Mouse (Mus musculus) heart, embryonic 15.5 days (tissue): ENCODE results near the gene Rps6kl1. TPM values are rescaled to one million over a fixed set of nuclear protein-coding genes. Genes with fewer than 3 reads are reported as not detected.

Experiments used
- ATAC-seq: fragments of 200-750 bp; cut with Nextera tagmentation; replicated peaks from 2 replicates; pipeline ENCODE4 v1.8.0; 2017; ENCODE audit warnings: low read depth, moderate TSS enrichment; ENCODE audit not compliant: insufficient number of reproducible peaks, insufficient read depth, low FRiP score
- H3K27ac ChIP-seq: fragments of 300-500 bp; sonication (generic); 2 replicates; pipeline ENCODE4 v1.5.1; 2015; ENCODE audit warnings: mild to moderate bottlenecking, inconsistent platforms
- H3K27me3 ChIP-seq: fragments of 300-500 bp; sonication (generic); 2 replicates; pipeline ENCODE4 v1.6.1; 2015; ENCODE audit warnings: inconsistent platforms
- H3K36me3 ChIP-seq: fragments of 300-500 bp; sonication (generic); 2 replicates; pipeline ENCODE4 v1.6.1; 2015; ENCODE audit warnings: mild to moderate bottlenecking, inconsistent platforms
- H3K4me1 ChIP-seq: fragments of 300-500 bp; sonication (generic); replicated peaks from 2 replicates; pipeline ENCODE4 v1.6.1; 2015; ENCODE audit warnings: inconsistent platforms
- H3K4me2 ChIP-seq: fragments of 300-500 bp; sonication (generic); 2 replicates; pipeline ENCODE4 v1.6.1; 2015; ENCODE audit warnings: inconsistent platforms, mild to moderate bottlenecking, moderate library complexity
- H3K4me3 ChIP-seq: fragments of 300-500 bp; sonication (generic); 2 replicates; pipeline ENCODE4 v1.5.1; 2015; ENCODE audit warnings: mild to moderate bottlenecking, inconsistent platforms
- H3K9ac ChIP-seq: fragments of 300-500 bp; sonication (generic); 2 replicates; pipeline ENCODE4 v1.6.1; 2015; ENCODE audit warnings: mild to moderate bottlenecking, inconsistent platforms
- H3K9me3 ChIP-seq: fragments of 300-500 bp; sonication (generic); replicated peaks from 2 replicates; pipeline ENCODE4 v1.6.1; 2016; ENCODE audit warnings: inconsistent platforms
- WGBS: fragments of 180-500 bp; shearing (Covaris S2); methylation state at CpG from one replicate; pipeline ENCODE4 v1.1.7; 2015; ENCODE audit warnings: mixed read lengths; 5-methylcytosine and 5-hydroxymethylcytosine counted together
- polyA plus RNA-seq: library from polyadenylated mRNA; unstranded; fragments of >200 nt; fragmentation: Nextera tagmentation; extraction: Ambion mirVana; gene quantifications from 2 replicates; pipeline ENCODE4 v1.2.1, GENCODE M21; 2015

Gene Rps6kl1
- polyA plus RNA-seq, 1 experiment from 2014 or later: 0.87 TPM

DNA sequence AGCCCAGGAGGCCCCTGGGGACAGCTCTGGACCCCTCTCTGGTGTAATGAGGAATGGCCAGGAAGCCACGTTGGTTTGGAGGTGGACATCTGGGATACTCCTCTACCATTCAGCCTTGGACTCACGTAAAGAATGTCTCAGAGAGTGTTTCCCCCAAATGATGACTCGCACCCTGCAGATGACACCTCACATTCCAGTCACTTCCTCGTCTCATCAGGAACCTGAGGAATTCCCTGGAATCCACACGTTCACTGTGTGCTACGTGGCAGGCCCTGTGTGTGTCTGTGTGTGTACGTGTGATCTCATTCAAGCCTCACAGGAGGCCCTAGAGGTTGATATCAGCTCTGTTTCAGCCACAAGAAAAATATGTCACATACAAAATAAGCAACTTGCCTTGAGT is 35.3 kb upstream of the Rps6kl1 start:
- whole genome bisulfite sequencing: 54% methylated on average over 7 of the region's 7 CpGs
- ATAC-seq: no peak
- Histone ChIP-seq H3K27ac (peak overlapping the region; percentile 59), H3K36me3 (no peaks in the 10 kb centered on the region), H3K9me3 (no peaks in the 10 kb centered on the region), H3K4me1 (peaks cover 27% of the 10 kb centered on the region), H3K4me2 (no peak overlapping the region), H3K9ac (no peak overlapping the region), H3K27me3 (peaks cover 3% of the 10 kb centered on the region; the same call in 1 of the 2 replicates), H3K4me3 (no peak overlapping the region)

GRCm38 (mm10) chr12:85185810-85186209 is 34.7 kb upstream of the Rps6kl1 start:
- Histone ChIP-seq H3K4me2 (no peak overlapping the region), H3K4me1 (peaks cover 29% of the 10 kb centered on the region), H3K27me3 (peaks cover 3% of the 10 kb centered on the region; the same call in 1 of the 2 replicates), H3K36me3 (no peaks in the 10 kb centered on the region), H3K4me3 (no peak overlapping the region), H3K9me3 (no peaks in the 10 kb centered on the region), H3K27ac (peak overlapping the region; percentile 59), H3K9ac (no peak overlapping the region)
- ATAC-seq: peak; percentile 67
- 32% methylated on average over 8 of the region's 8 CpGs for WGBS

DNA sequence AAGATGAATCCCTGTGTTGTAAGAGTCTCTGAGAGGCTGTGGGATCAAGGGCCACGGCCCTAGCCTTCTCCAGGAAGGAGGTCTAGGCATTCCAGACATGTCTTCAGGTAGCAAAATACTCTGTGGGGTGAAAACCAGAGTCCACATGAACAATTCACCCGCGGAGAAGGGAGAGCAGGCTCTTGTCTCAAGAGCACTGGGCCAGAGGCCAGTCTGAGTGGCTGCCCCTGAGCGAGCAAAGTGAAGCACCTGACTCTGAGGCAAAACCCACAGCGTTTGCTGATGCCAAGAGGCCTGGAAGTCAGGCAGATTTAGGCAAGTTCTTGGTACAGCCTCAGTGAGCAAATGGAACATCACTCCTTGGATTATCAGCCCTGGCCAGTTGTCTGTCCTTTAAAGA is 33.1 kb upstream of the Rps6kl1 start:
- no peaks in the 10 kb centered on the region for H3K36me3 ChIP-seq
- no peak overlapping the region for H3K27ac ChIP-seq
- ATAC-seq: no peak
- no peaks in the 10 kb centered on the region for H3K9me3 ChIP-seq
- no peak overlapping the region for H3K4me3 ChIP-seq
- peaks cover 29% of the 10 kb centered on the region for H3K4me1 ChIP-seq
- peaks cover 8% of the 10 kb centered on the region; the same call in 1 of the 2 replicates for H3K27me3 ChIP-seq
- 45% methylated on average over 5 of the region's 5 CpGs for WGBS
- H3K4me2 ChIP-seq: no peak overlapping the region
- H3K9ac ChIP-seq: no peak overlapping the region

DNA sequence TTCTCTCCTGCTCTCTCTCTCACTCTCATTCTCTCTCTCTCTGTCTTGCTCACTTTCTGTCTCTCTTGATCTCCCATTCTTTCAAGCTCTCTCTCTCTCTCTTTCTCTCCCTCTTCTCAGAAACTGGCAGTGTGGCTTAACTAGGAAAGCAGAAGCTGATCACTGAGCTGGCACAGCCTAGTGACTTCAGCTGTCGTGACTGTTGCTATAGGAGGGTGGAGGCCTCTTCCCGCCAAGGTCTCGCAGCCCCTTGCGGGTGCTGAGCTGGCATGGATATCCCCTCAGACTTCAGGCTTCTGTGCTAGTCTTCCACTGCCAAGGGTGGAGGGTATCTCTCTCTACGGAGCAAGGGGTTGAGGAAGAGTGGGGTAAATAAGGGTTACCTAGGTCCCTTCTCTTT is 31.8 kb upstream of the Rps6kl1 start:
- H3K4me3 ChIP-seq: no peak overlapping the region
- peaks cover 30% of the 10 kb centered on the region for H3K4me1 ChIP-seq
- H3K27ac ChIP-seq: no peak overlapping the region
- WGBS: 71% methylated on average over 5 of the region's 5 CpGs
- no peaks in the 10 kb centered on the region for H3K36me3 ChIP-seq
- ATAC-seq: no peak
- H3K4me2 ChIP-seq: no peak overlapping the region
- H3K9ac ChIP-seq: no peak overlapping the region
- peaks cover 13% of the 10 kb centered on the region for H3K27me3 ChIP-seq
- no peaks in the 10 kb centered on the region for H3K9me3 ChIP-seq

DNA sequence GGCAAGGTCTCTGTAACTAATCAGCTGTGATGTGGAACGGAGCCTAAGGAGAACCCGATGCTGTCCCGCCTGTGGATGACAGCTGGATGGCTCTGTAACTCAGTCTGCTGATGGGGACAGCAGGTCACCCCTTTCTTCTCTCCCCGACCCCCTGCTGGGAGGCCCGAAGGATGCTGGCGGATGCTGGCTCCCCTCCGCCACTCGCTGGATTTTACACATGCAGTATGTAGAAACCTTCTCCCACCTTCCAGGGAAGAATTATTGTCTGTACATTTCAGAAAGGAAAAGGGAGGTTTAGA is 31.2 kb upstream of the Rps6kl1 start:
- no peak for ATAC-seq
- no peak overlapping the region for H3K27ac ChIP-seq
- no peak overlapping the region for H3K9ac ChIP-seq
- peaks cover 36% of the 10 kb centered on the region for H3K4me1 ChIP-seq
- no peak overlapping the region for H3K4me3 ChIP-seq
- no peaks in the 10 kb centered on the region for H3K9me3 ChIP-seq
- H3K4me2 ChIP-seq: peak overlapping the region; percentile 34
- H3K36me3 ChIP-seq: no peaks in the 10 kb centered on the region
- peaks cover 13% of the 10 kb centered on the region for H3K27me3 ChIP-seq
- WGBS: 31% methylated on average over 8 of the region's 8 CpGs

DNA sequence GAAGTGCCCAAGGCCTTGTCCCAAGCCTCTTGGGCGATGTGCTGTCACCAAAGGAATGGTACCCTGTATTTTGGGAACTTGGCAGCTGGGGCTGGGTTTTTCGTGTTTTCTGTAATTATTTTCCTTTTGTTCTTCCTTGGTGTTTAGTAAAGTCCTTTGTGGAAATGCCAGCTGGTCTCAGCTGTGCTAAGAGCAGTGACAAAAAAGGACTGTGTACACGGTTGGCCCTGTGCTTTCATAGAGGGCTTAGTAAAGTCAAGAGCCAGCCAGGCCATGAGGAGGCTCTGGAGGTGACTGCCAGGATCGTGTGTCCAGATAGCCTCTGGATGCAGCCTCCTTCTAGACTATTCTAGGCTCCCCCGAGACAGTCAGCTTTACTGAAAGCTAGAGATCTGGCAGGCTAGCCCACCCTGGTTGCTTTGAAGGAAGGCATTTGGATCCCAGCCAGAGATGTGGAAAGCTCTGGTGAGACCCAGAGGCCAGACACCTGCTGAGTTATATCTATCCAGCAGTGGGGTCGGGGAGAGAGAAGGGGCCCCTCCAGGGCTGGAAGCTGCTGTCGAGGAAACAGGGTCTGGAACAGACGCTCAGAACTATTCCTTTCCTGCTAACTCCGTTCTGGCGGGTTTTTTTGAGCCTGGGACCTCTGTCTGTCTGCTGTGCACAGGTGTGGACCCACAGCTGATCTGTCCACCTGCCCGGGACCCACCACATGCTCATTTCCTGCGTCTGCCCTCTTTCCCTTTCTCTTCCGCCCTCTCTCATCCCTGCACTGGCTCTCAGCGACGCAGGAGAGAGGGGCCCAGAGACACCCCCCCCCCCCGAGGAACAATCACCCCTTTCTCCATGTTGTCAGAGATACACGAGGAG is 30.6 kb upstream of the Rps6kl1 start:
- ATAC-seq: no peak
- H3K36me3 ChIP-seq: no peaks in the 10 kb centered on the region
- 17% methylated on average over 16 of the region's 17 CpGs for WGBS
- H3K4me2 ChIP-seq: peak overlapping the region; percentile 34
- no peak overlapping the region for H3K9ac ChIP-seq
- no peak overlapping the region for H3K4me3 ChIP-seq
- no peaks in the 10 kb centered on the region for H3K9me3 ChIP-seq
- H3K27ac ChIP-seq: no peak overlapping the region
- H3K27me3 ChIP-seq: peaks cover 13% of the 10 kb centered on the region
- peaks cover 42% of the 10 kb centered on the region for H3K4me1 ChIP-seq

DNA sequence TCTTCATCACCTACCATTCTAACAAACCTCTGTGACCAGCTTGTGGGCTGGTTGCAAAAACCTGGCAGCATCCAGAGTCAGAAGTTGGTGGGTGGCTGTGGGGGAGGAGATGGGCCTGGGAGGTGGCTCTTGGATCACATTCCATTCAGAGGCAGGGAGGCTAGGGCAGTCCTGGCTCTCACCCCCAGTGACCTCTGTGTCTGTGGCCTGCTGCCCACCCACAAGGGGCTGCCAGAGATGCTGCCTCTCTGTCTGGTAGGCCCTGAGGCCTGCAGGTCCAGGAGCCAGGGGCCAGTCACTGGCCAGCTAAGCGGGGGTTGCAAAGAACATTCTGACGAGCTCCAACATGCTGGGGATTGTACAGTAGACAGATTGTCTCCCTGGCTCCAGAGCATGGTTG is 27.2 kb upstream of the Rps6kl1 start:
- peaks cover 13% of the 10 kb centered on the region for H3K27me3 ChIP-seq
- peaks cover 58% of the 10 kb centered on the region for H3K4me1 ChIP-seq
- no peak overlapping the region for H3K4me2 ChIP-seq
- no peak overlapping the region for H3K4me3 ChIP-seq
- no peaks in the 10 kb centered on the region for H3K36me3 ChIP-seq
- no peak overlapping the region for H3K9ac ChIP-seq
- WGBS: 84% methylated on average over 2 of the region's 2 CpGs
- H3K27ac ChIP-seq: no peak overlapping the region
- H3K9me3 ChIP-seq: no peaks in the 10 kb centered on the region
- no peak for ATAC-seq

GRCm38 (mm10) chr12:85177740-85178239 is 26.7 kb upstream of the Rps6kl1 start, which contains the start of gene Pgf:
Gene Pgf (minus strand): TSS chr12:85177790.
- WGBS: 79% methylated on average over 10 of the region's 10 CpGs

DNA sequence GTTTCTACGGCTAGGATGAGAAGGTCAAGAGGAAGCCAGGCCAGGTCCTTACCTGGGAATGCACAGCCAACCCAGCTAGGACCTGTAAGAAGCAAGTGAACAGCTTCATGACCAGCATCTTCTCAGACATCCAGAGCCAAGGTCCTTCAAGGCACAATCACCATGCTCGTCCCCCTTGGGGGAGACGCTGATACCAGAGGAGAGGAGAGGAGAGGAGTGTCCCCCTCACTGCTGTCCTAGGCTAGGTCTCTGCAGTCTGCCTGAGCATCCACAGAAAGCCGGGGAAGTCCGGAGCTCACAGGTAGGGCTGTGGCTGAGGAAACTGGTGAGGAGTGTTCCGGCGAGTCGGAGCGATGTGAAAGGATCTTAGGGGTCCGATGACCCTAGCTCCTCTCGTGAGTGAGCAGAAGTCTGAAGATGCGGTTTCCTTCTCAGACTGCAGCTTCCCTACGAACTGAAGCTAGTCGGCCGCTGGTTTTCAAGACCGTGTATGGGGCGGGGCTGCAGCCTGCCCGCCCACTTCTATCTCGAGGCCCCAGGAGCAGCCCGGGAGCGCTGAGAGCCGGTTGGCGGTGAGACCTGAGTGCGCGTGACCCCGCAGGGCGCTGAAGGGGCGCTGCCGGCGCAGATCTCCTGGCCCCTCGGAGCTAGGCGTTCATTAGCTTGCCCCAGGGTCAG is 25.9 kb upstream of the Rps6kl1 start:
- peaks cover 62% of the 10 kb centered on the region for H3K4me1 ChIP-seq
- WGBS: 2% methylated on average over 32 of the region's 32 CpGs
- 0 out of 2 replicates have a peak overlapping the region, but pooled peaks have one; percentile 53 for H3K27ac ChIP-seq

More at GRCm38 (mm10) chr12:85177740-85178239, 26.7 kb upstream of the Rps6kl1 start, which contains the start of gene Pgf:
- H3K9ac ChIP-seq: peak within 1 kb of the TSS; percentile 43
- H3K27ac ChIP-seq: 0 out of 2 replicates have a peak within 1 kb of the TSS, but pooled peaks have one; percentile 53
- H3K4me2 ChIP-seq: peak within 1 kb of the TSS; percentile 74
- H3K4me1 ChIP-seq: peaks cover 62% of the 10 kb centered on the region
- H3K4me3 ChIP-seq: peak within 1 kb of the TSS; percentile 42
- H3K27me3 ChIP-seq: peaks cover 9% of the 10 kb centered on the region
- H3K9me3 ChIP-seq: no peaks in the 10 kb centered on the region
- ATAC-seq: no peak
- no peaks in the 10 kb centered on the region for H3K36me3 ChIP-seq

DNA sequence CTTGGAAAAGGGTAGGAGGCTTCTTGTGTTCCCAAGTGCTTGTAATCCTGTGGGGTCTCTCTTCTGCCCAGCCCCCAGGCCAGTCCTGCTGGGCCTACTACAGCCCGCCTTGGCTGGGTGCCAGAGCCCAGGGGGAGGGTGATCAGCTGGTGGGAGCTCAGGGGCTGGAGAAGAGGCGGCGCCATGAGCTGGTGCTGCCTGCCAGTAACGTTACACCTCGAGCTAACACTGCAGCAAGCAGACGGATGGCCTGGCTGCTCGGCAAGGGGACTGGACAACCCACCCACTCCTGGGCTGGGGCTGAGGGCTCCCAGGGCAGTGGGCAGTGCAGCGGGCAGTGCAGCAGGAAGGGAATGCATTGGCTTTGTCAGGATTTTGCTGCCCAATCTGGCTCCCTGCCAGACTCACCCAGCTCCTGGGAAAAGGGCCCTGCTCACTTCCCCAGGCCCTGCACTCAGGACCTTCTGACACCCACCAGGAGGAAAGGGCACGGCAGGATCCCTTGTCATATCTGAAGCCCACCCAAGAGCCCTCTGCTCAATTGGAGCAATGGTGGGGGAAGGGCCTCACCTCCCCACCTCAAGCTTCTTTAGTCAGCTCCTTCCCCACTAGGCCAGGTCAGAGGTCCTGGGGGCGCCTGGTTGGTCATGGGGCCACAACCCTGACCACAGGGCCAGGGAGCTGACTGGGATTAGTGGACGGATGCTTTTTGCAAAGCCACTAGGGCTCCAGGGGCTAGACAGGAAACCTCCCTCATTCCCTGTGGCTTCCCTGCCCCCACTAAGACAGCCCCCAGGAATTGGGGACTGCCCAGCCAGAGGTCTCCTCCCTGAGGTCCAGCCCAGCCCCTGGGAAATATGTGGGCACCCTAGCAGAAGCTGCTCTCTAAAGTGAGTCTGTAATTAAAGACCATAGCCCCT is 25.1 kb upstream of the Rps6kl1 start:
- Histone ChIP-seq H3K27ac (peak overlapping the region; percentile 53), H3K9ac (peak overlapping the region; percentile 43), H3K9me3 (no peaks in the 10 kb centered on the region), H3K4me2 (peak overlapping the region; percentile 74), H3K36me3 (no peaks in the 10 kb centered on the region), H3K27me3 (peaks cover 9% of the 10 kb centered on the region), H3K4me1 (peaks cover 54% of the 10 kb centered on the region), H3K4me3 (peak overlapping the region; percentile 42)
- 16% methylated on average over 11 of the region's 11 CpGs for WGBS
- peak; percentile 66 for ATAC-seq

More for the DNA sequence above, 25.9 kb upstream of the Rps6kl1 start:
- peak; percentile 60 for ATAC-seq
- Histone ChIP-seq H3K9ac (peak overlapping the region; percentile 43), H3K9me3 (no peaks in the 10 kb centered on the region), H3K4me2 (peak overlapping the region; percentile 74), H3K4me3 (peak overlapping the region; percentile 42), H3K27me3 (peaks cover 9% of the 10 kb centered on the region), H3K36me3 (no peaks in the 10 kb centered on the region)
